Mouse (Mus musculus) heart, adult 18-20 months (tissue): Measurements from ENCODE around the gene Man2a1. TPM values are rescaled to one million over a fixed set of nuclear protein-coding genes. Genes with fewer than 3 reads are reported as not detected.

ENCODE experiments used
- total RNA-seq, 2 experiments: library from RNA; stranded (reverse); gene quantifications; 2 replicates each; pipeline ENCODE4 v1.2.3; 2021

Man2a1 gene
- total RNA-seq, 2 experiments from 2014 or later, result 15.9 to 18.4 TPM

Other genes starting within 250 kb of the Man2a1 start
- not detected for gene 4930583I09Rik, start 235.3 kb downstream of the Man2a1 start, total RNA-seq